ENCODE assay signal across 24 mouse cellular contexts in genomic region chrX:143846637-143847036, GRCm38 (mm10).
"Had no signal": no experiment of that assay in that cellular context is flagged by ENCODE, and none has a peak within 500 bp of the region (broad histone marks: within the 10 kb centered on the region; RNA-seq: fewer than 3 reads in every experiment).

No protein-coding gene starts in this region.

- H3K9me3 ChIP-seq: heart, embryonic 13.5 days; heart, embryonic 15.5 days; hindbrain, embryonic 13.5 days; hindbrain, embryonic 15.5 days; limb, embryonic 15.5 days; liver, embryonic 13.5 days; liver, embryonic 15.5 days had no signal

- H3K27me3 ChIP-seq: heart, embryonic 15.5 days; hindbrain, embryonic 15.5 days; liver, embryonic 13.5 days; liver, embryonic 15.5 days had no signal

- H3K4me3 ChIP-seq: heart, adult 2 months; heart, embryonic 13.5 days; heart, embryonic 15.5 days; hindbrain, embryonic 13.5 days; hindbrain, embryonic 15.5 days; layer of hippocampus, adult 2 months; left cerebral cortex, adult 2 months; limb, embryonic 15.5 days; liver, embryonic 13.5 days; liver, embryonic 15.5 days had no signal

- H3K9ac ChIP-seq: heart, embryonic 13.5 days; heart, embryonic 15.5 days; hindbrain, embryonic 13.5 days; hindbrain, embryonic 15.5 days; limb, embryonic 15.5 days; liver, embryonic 13.5 days; liver, embryonic 15.5 days; liver, postnatal 0 days had no signal

- ATAC-seq: hindbrain, postnatal 0 days; intestine, embryonic 16.5 days; liver, postnatal 0 days had no signal

- H3K4me2 ChIP-seq: heart, embryonic 11.5 days; heart, embryonic 13.5 days; heart, embryonic 15.5 days; hindbrain, embryonic 13.5 days; hindbrain, embryonic 15.5 days; limb, embryonic 15.5 days; liver, embryonic 13.5 days; liver, embryonic 15.5 days had no signal

- H3K4me1 ChIP-seq: heart, embryonic 13.5 days; heart, embryonic 15.5 days; hindbrain, embryonic 13.5 days; hindbrain, embryonic 15.5 days; limb, embryonic 15.5 days; liver, embryonic 13.5 days; liver, embryonic 15.5 days had no signal

- H3K27ac ChIP-seq: heart, adult 2 months; heart, embryonic 13.5 days; heart, embryonic 15.5 days; hindbrain, embryonic 13.5 days; hindbrain, embryonic 15.5 days; hindbrain, postnatal 0 days; layer of hippocampus, adult 2 months; left cerebral cortex, adult 2 months; limb, embryonic 15.5 days; liver, embryonic 13.5 days; liver, embryonic 15.5 days had no signal

- DNase-seq: gastrocnemius, postnatal 14 days; gastrocnemius, postnatal 36 days; heart, adult 11 months; heart, adult 2 months; heart, postnatal 14 days; heart, postnatal 36 days; kidney, adult 18-20 months; kidney, adult 8-10 months; kidney, postnatal 10 days; kidney, postnatal 25 days; kidney, postnatal 4 days; liver, embryonic 13.5 days; liver, postnatal 0 days had no signal

- H3K36me3 ChIP-seq: heart, embryonic 13.5 days; heart, embryonic 15.5 days; hindbrain, embryonic 13.5 days; hindbrain, embryonic 15.5 days; limb, embryonic 15.5 days; liver, embryonic 13.5 days; liver, embryonic 15.5 days had no signal
